Mouse (Mus musculus) CD4-positive, CD25-positive, alpha-beta regulatory T cell, adult 2 months (primary cell): ENCODE data around the gene Gapdh.

ENCODE experiments used
- DNase-seq: peaks from one replicate; pipeline ENCODE4 v3.0.0-alpha.2; 2012; ENCODE audit warnings: low read depth, low spot score

The Gapdh gene

DNA sequence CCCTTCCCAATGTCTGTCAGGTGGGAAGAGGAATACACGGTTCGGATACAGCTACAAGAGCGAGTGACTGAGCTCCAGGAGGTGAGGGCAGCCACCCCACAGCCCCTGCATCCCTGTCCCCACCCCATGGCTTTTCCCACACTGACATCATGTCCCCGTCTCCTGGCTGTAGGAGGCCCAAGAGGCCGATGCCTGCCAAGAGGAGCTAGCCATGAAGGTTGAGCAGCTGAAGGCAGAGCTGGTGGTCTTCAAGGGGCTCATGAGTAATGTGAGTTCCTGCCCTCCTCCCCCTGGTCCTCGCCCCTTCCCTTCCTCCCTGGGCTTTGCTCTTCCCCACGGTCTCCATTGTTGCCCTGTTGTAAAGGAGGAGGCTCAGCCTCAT is 16.7 kb downstream of the Gapdh start:
- DNase-seq: no peak

DNA sequence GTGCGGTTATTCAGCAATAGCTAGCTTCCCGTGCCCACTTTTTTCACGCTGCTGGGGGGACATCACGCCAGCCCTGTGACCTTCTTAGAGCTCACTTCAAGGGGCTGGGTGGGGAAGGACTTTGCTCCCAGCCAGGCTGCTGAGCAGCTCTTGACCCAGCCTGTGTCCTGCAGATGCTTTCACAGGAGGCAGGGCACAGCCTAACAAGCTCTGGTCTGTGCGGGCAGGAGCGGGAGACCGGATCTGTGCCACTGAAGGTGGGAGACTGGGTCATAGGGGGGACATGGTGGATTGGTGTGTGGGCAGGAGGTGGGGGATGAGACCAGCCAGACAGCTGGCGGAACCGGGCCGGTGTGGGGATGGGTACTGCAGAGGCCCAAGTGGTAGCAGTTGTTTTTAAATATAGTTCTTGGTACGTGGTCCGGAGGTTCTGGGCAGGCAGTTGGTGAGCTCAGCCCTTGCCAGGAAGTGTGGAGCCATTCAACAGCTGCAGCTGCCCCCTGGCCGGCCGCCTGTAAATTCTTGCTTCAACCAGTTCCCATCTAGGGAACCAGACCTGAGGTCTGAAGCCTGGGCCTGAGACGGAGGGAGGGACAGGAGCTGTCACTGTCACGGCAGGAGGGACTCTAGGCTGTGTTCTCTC is 17.2 kb downstream of the Gapdh start:
- no peak for DNase-seq

- DNase-seq: no peak
Measured at GRCm38 (mm10) chr6:125148251-125148925, 17.9 kb downstream of the Gapdh start.

DNA sequence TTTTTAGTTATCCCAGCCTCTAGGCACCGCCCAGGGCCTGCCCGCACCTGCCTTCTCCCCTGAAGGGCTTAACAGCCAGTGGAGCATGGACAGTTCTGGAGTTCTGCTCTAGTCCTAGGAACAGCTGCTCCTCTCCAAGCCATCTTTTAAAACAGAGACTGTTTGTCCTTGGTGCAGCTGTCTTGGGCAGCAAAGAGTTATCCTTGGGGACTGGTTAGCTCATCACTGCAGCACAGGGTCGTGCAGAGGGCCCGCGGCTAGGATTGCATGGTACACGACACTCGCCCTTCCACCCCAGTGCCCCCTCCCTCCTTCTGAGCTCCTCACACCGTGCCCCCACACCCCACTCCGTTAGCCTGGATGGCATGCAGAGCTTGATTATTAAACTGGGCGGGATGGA is 18.9 kb downstream of the Gapdh start:
- no peak for DNase-seq

DNA sequence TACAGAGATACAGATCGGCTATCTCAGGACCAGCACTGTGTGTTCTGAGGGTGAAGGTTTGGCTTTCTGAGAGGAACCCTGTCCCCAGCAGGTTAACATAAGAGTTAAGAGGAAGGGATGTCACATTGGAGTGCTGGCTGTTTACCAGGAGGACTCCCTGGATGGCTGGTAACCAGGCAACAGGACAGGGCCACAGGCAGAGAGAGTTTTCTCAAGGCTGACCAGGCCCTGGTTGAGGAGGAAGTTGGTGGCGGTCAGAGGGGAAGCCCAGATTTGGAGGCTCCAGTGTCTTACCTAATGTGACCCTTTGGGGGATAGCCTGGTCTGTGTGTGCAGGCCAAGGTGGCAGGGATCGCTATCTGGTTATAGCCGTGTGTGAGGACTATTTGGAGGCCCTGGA is 19.5 kb downstream of the Gapdh start:
- DNase-seq: no peak

- no peak for DNase-seq
Measured at GRCm38 (mm10) chr6:125146148-125146547, 20.1 kb downstream of the Gapdh start.

DNA sequence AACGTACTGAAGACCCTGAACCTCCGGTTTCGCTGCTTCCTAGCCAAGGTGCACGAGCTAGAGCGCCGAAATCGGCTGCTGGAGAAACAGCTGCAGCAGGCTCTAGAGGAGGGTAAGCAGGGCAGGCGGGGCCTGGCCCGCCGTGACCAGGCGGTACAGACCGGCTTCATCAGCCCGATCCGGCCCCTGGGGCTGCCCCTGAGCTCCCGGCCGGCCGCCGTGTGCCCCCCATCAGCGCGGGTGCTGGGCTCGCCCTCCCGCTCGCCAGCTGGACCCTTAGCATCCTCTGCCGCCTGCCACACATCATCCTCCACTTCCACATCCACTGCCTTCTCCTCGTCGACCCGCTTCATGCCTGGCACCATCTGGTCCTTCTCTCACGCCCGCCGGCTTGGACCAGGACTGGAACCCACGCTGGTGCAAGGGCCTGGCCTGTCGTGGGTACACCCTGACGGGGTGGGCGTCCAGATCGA is 20.8 kb downstream of the Gapdh start:
- no peak for DNase-seq

DNA sequence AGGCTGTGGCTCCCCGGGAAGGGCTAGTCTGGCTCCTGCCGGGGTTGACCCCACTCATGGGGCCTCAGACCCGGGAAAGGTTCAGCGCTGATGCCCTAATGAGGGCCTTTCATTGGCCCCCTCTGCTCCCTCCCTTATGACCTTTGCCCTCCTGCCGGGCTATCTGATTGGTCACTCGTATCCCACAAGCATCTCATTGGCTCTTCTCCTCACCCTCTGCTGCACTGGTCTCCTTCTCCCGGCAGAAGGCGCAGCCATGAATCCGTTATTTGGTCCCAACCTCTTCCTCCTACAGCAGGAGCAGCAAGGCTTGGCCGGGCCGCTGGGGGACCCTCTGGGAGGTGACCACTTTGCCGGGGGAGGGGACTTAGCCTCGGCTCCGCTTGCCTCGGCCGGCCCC is 21.3 kb downstream of the Gapdh start, which contains the start of gene Iffo1:
Gene Iffo1 (plus strand): TSS at position 241 of the 400 bp plus-strand sequence.
- peak; percentile 91 for DNase-seq

DNA sequence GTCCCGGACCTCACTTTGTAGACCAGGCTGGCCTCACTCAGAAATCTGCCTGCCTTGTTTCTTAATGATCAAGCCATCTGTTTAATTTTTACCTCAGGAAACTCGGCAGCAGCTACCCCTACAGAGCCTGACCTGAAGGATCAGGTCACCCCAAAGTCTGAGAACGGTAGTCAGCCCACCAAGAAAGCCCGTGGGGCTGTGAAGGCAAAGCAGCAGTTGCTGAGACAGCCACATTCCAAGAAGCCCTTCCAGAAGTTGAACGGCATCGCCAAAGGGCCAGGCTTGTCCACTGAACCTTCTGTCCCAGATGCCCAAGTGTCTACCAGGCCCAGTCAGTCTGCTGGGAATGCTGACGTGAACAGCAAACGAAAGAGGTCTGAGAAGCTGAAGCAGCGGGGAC is 22.4 kb downstream of the Gapdh start:
- DNase-seq: no peak

GRCm38 (mm10) chr6:125143128-125143527 is 23.1 kb downstream of the Gapdh start:
- DNase-seq: no peak

GRCm38 (mm10) chr6:125142436-125142835 is 23.8 kb downstream of the Gapdh start:
- no peak for DNase-seq

- no peak for DNase-seq
Measured at GRCm38 (mm10) chr6:125139747-125140146, 26.5 kb downstream of the Gapdh start.

- peak; percentile 73 for DNase-seq
Measured at GRCm38 (mm10) chr6:125137002-125137671, 29.1 kb downstream of the Gapdh start.

DNA sequence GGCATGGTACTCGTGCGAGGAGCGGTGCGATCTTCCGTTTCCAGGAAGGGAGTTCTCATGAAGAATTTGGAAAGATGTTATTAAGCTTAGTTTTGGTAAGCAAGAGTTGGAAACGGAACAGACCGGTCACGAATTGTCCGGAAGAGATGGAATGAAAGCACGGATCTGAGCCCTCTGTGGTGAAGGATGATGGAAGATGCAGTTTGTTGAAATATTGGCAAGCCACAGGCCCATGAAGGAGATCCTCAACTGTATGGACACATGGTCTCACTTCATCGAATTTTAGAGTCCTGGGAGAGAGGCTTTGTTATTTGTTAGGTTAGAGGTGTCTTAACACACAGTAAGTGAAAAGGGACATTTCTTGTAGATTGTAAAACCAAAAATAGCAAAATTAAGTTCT is 33.8 kb downstream of the Gapdh start:
- no peak for DNase-seq

DNA sequence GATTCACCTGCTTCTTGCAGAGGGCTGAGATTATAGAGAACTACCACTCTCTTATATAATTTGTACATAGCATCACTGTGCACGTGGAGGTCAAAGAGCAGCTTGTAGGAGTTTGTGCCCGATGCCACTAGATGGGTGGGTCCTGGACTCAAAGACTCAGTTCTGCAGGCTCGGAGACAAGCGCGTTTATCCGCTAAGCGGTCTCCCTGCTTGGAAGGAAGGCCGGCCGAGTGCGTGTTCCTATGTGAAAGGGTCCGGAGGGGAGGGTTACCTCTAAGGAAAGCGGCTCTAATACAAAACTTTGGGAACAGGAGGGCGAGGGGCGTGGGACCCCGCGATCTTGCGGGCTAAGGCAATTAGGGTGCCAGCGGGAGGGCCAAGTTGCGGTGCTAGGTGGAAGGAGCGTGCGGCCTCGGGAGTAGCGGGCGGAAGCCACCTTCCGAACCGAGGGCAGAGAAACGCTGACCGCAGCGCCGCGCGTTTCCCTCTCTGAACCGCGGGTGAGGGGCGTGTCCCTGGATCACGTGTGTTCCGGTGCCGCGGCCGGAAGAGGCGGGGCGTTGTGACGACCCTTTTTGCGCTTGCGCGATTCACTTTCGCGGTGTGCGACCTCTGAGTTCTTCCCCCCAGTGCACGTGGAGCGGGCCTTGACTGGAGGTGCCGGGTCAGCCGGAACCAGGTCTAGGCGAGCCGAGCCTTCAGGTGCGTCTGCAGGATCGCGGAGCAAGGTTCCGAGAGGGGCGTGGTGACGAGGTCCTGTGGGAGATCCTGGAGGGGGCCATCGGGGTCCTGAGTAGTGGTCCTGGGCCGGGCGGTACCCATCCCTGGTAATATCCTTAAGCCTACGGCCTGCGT is 34.7 kb downstream of the Gapdh start, which contains the start of gene Nop2:
Gene Nop2 (plus strand): TSS at position 608 of the 855 bp plus-strand sequence.
- DNase-seq: peak; percentile 97

GRCm38 (mm10) chr6:125129710-125130402 is 36.4 kb downstream of the Gapdh start:
- peak; percentile 21 for DNase-seq

DNA sequence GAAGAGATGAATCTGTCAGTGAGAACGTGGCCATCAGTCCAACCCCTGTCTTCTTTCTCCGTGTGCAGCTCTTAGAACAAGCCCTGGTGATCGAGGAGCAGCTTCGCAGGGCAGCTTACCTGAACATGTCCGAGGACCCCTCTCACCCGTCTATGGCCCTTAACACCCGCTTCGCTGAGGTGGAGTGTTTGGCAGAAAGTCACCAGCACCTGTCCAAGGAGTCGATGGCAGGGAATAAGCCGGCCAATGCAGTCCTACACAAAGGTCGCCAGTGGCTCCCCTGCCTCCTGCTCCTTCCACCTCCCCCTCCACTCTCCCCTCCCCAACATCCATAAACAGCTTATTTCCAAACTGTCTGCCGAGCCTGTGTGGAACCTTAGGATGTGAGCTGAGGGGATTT is 37.5 kb downstream of the Gapdh start:
- no peak for DNase-seq

DNA sequence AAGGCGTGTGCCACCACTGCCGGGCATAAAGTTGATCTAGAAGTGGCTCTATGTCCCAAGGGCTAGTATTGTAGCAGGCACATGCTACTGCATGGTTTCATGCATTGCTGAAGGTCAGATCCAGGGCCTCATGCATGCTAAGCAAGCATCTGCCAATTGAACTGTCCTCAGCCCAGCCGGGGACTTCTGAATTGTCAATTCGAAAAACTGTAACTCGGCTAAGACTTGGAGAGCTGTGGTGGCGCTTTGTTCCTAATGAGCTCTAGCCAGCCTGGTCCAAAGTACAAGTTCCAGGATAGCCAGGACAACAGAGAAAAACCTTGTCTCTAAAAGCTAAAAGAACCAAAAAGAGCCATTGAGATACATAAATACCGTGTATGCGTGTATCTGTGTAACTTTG is 46.9 kb downstream of the Gapdh start:
- no peak for DNase-seq

DNA sequence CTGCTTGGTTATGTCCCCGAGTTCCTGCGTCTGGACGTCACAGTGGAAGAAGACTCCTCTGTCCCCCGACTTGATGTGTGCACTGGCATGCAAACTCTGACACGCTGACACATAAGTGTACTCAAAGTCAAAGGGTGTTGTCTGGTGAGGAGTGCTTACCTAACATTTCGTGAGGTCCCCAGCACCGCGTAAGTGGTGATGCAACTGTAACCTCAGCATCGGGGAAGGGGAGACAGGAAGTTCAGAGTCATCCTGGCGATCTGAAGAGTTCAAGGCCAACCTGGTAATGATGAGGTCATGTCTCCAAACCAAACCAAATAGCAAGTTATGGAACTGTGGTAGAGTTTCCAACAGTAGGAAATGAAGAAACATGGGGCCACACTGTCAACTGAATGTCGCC is 53.7 kb downstream of the Gapdh start:
- no peak for DNase-seq
